ENCODE assay signal across 9 mouse cellular contexts in the genomic region with DNA sequence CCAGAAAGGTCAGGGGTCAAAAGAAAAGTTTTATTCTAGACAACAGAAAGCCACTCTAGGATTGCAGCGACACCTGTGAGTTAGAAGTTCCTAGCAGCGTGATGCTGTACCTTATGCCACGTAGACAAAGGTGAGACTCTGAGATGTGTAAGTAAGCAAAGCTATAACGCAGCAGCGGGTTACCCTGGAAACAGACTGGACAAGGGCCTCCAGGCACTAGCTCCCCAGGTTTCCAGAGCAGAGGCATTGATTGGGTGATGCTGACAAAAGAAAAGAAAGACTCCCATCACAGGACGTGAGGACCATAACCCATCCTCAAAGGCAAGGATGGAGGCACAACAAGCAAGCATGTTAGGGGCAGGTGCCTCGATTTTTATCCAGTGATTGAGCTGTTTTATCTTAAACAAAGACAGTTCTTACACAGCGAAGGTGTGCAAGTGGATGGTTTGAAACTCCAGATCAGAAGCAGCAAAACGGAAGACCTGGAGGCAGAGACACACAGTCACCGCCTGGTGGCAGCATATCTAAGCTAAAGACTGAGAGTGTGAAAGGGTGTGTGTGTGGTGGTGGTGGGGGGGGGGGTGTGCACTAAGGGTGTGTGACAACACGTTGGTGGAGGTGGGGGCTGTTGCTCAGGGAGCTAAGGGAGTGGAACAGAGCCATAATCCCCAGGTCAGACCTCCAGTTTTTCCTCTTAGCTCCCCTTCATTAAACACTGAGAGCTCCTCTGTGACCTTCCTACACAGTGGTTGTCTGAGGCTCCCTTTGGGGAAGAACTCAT. TPM values are rescaled to one million over a fixed set of nuclear protein-coding genes. Genes with fewer than 3 reads are reported as not detected.
DNase-seq lines count a peak whose midpoint lies in the region; ATAC-seq and TF ChIP-seq lines count a peak whose summit lies in the region.
"Had no signal": no experiment of that assay in that cellular context is flagged by ENCODE, and none has a peak within 500 bp of the region (broad histone marks: within the 10 kb centered on the region; RNA-seq: fewer than 3 reads in every experiment).

No protein-coding gene starts in this region.

- intact Hi-C loops in left cerebral cortex, postnatal 14 days (cut with DNase I) = loop anchor here (5.0 to 10.0 kb wide), 2 partner anchors 165 to 307 kb away; partner anchors contain the start of gene Lcor

- H3K36me3 ChIP-seq in heart, postnatal 0 days (replicated peaks; ENCODE audit: control insufficient read depth, insufficient read depth, low read length) = no peaks in the 10 kb centered on the region
- H3K36me3 ChIP-seq in heart, embryonic 12.5 days = no peaks in the 10 kb centered on the region
- no peaks in the 10 kb centered on the region for H3K36me3 ChIP-seq in hindbrain, embryonic 14.5 days (replicated peaks; ENCODE audit: control insufficient read depth, insufficient read depth)
- H3K36me3 ChIP-seq in midbrain, embryonic 16.5 days (ENCODE audit: control insufficient read depth, insufficient read depth, low read length) = no peaks in the 10 kb centered on the region
- H3K36me3 ChIP-seq: limb, embryonic 15.5 days had no signal

- H3K9ac ChIP-seq in heart, postnatal 0 days (replicated peaks; ENCODE audit: low read depth, low read length) = no peak overlapping the region
- no peak overlapping the region for H3K9ac ChIP-seq in heart, embryonic 12.5 days
- no peak overlapping the region for H3K9ac ChIP-seq in hindbrain, embryonic 14.5 days
- H3K9ac ChIP-seq in midbrain, embryonic 16.5 days (ENCODE audit: low read depth, low read length) = peak overlapping the region; percentile 34; the same call in 1 of the 2 replicates
- H3K9ac ChIP-seq: limb, embryonic 15.5 days had no signal

- 40% methylated on average over 11 of the region's 11 CpGs for WGBS in heart, postnatal 0 days
- 36% methylated on average over 11 of the region's 11 CpGs for WGBS in heart, embryonic 12.5 days
- WGBS in hindbrain, embryonic 14.5 days = 27% methylated on average over 11 of the region's 11 CpGs
- WGBS in midbrain, embryonic 16.5 days = 27% methylated on average over 11 of the region's 11 CpGs

- H3K4me1 ChIP-seq in heart, postnatal 0 days (ENCODE audit: control insufficient read depth, insufficient read depth) = no peaks in the 10 kb centered on the region
- 0 out of 2 replicates have a peak, but pooled peaks cover 5% of the 10 kb centered on the region for H3K4me1 ChIP-seq in heart, embryonic 12.5 days (replicated peaks)
- H3K4me1 ChIP-seq in hindbrain, embryonic 14.5 days (replicated peaks; ENCODE audit: control insufficient read depth, insufficient read depth, low read length) = no peaks in the 10 kb centered on the region; the same call in 1 of the 2 replicates
- H3K4me1 ChIP-seq in midbrain, embryonic 16.5 days (ENCODE audit: control insufficient read depth, insufficient read depth, low read length) = peaks cover 6% of the 10 kb centered on the region
- H3K4me1 ChIP-seq: limb, embryonic 15.5 days had no signal

- H3K27me3 ChIP-seq in heart, postnatal 0 days (ENCODE audit: control insufficient read depth, insufficient read depth, low read length) = 0 out of 2 replicates have a peak, but pooled peaks cover 9% of the 10 kb centered on the region
- H3K27me3 ChIP-seq in heart, embryonic 12.5 days (replicated peaks) = peaks cover 9% of the 10 kb centered on the region; the same call in 1 of the 2 replicates
- no peaks in the 10 kb centered on the region for H3K27me3 ChIP-seq in hindbrain, embryonic 14.5 days (ENCODE audit: control insufficient read depth, insufficient read depth, low read length)
- no peaks in the 10 kb centered on the region for H3K27me3 ChIP-seq in midbrain, embryonic 16.5 days (ENCODE audit: control insufficient read depth, insufficient read depth, low read depth, low read length)

- no peak overlapping the region for H3K4me2 ChIP-seq in heart, postnatal 0 days (ENCODE audit: low read depth, low read length)
- no peak overlapping the region for H3K4me2 ChIP-seq in heart, embryonic 12.5 days
- no peak overlapping the region for H3K4me2 ChIP-seq in hindbrain, embryonic 14.5 days (replicated peaks)
- H3K4me2 ChIP-seq in midbrain, embryonic 16.5 days (ENCODE audit: low read length) = peak overlapping the region; percentile 40
- H3K4me2 ChIP-seq: limb, embryonic 15.5 days had no signal

- no peak overlapping the region for H3K4me3 ChIP-seq in heart, postnatal 0 days (ENCODE audit: low read depth, low read length)
- no peak overlapping the region for H3K4me3 ChIP-seq in heart, embryonic 12.5 days
- H3K4me3 ChIP-seq in hindbrain, embryonic 14.5 days (replicated peaks; ENCODE audit: low read length) = no peak overlapping the region
- H3K4me3 ChIP-seq in midbrain, embryonic 16.5 days (ENCODE audit: low read depth, low read length) = no peak overlapping the region; the same call in 1 of the 2 replicates
- H3K4me3 ChIP-seq: limb, embryonic 15.5 days had no signal

- H3K27ac ChIP-seq in heart, postnatal 0 days (ENCODE audit: low read depth) = no peak overlapping the region
- H3K27ac ChIP-seq in heart, embryonic 12.5 days (ENCODE audit: poor library complexity, severe bottlenecking) = no peak overlapping the region
- H3K27ac ChIP-seq in hindbrain, embryonic 14.5 days = no peak overlapping the region
- H3K27ac ChIP-seq in midbrain, embryonic 16.5 days (ENCODE audit: low read length) = no peak overlapping the region
- H3K27ac ChIP-seq: limb, embryonic 15.5 days had no signal

- ATAC-seq in heart, postnatal 0 days (ENCODE audit: insufficient read depth, low read depth) = peak; percentile 55; the same call in 1 of the 2 replicates
- no peak for ATAC-seq in heart, embryonic 12.5 days (ENCODE audit: insufficient number of reproducible peaks, low FRiP score)
- ATAC-seq in common myeloid progenitor, adult 5-6 weeks (replicated peaks; ENCODE audit: low read depth, poor library complexity, severe bottlenecking) = peak; percentile 42
- ATAC-seq in hindbrain, embryonic 14.5 days (ENCODE audit: low FRiP score) = peak; percentile 70
- peak; percentile 75 for ATAC-seq in midbrain, embryonic 16.5 days

- TF ChIP-seq EP300 in heart, postnatal 0 days (IDR thresholded peaks at IDR 0.05; ENCODE audit: low read depth) = no peak

- H3K9me3 ChIP-seq in heart, postnatal 0 days (replicated peaks; ENCODE audit: control insufficient read depth, low read length) = no peaks in the 10 kb centered on the region
- H3K9me3 ChIP-seq in heart, embryonic 12.5 days (replicated peaks) = no peaks in the 10 kb centered on the region
- no peaks in the 10 kb centered on the region for H3K9me3 ChIP-seq in hindbrain, embryonic 14.5 days (ENCODE audit: control insufficient read depth, low read length)
- H3K9me3 ChIP-seq in midbrain, embryonic 16.5 days (replicated peaks; ENCODE audit: control insufficient read depth, low read length, poor library complexity, severe bottlenecking) = no peaks in the 10 kb centered on the region
- H3K9me3 ChIP-seq: limb, embryonic 15.5 days had no signal

- DNase-seq in heart, postnatal 0 days (ENCODE audit: low spot score) = peak; percentile 46
- peak; percentile 47 for DNase-seq in Muller cell, postnatal 12 days (ENCODE audit: inconsistent ontology term)
- DNase-seq in hindbrain, embryonic 14.5 days (ENCODE audit: low spot score) = peak; percentile 69
- DNase-seq in left cerebral cortex, postnatal 14 days (ENCODE audit: low spot score in 2 of 2) = peak; percentile 65 to 67
- peak; percentile 67 for DNase-seq in thymus, postnatal 0 days (ENCODE audit: low spot score)

- peak; percentile 80 for TF ChIP-seq CTCF in heart, postnatal 0 days (IDR thresholded peaks at IDR 0.05; ENCODE audit: low read depth)

RNA-seq across cellular contexts. Expression of gene Tm9sf3, which starts 53.7 kb away (rescaled TPM):
- total RNA-seq in heart, postnatal 0 days (2014; rRNA removed; ENCODE audit: low replicate concordance) = 91.6 and 111 TPM in 2 replicates
- polyA plus RNA-seq in heart, postnatal 0 days (2015; fragmentation: Nextera tagmentation; extraction: Ambion mirVana) = 56.4 and 58.0 TPM in 2 replicates
- 140 and 142 TPM in 2 replicates for polyA plus RNA-seq in heart, embryonic 12.5 days (2016; fragmentation: Nextera tagmentation; extraction: Ambion mirVana)
- 243 and 265 TPM in 2 replicates for total RNA-seq in common myeloid progenitor, adult 5-6 weeks (2017)
- polyA plus RNA-seq in hindbrain, embryonic 14.5 days (2014; fragmentation: Nextera tagmentation; extraction: Ambion mirVana) = 111 and 130 TPM in 2 replicates
- total RNA-seq in left cerebral cortex, postnatal 14 days (2021) = 100 to 1,000 TPM; 138 TPM
- 83.7 and 89.2 TPM in 2 replicates for polyA plus RNA-seq in midbrain, embryonic 16.5 days (2015; fragmentation: Nextera tagmentation; extraction: Ambion mirVana)
- polyA plus RNA-seq in thymus, postnatal 0 days (2015; fragmentation: Nextera tagmentation; extraction: Ambion mirVana) = 118 and 131 TPM in 2 replicates
